Mouse (Mus musculus) midbrain, embryonic 14.5 days (tissue): ENCODE measurements at regions not wholly inside any gene's neighbourhood (a gene's known extent, or its start where the extent isn't known, plus 50 kb on each side); places are given as distances from the start of the nearest gene placed in this dataset.

ENCODE experiments used
- ATAC-seq: fragments of 200-750 bp; cut with Nextera tagmentation; 2 replicates; pipeline ENCODE4 v1.8.0; 2017; ENCODE audit warnings: moderate number of reproducible peaks, moderate library complexity; ENCODE audit not compliant: low FRiP score, low TSS enrichment
- DNase-seq: peaks from one replicate; pipeline ENCODE4 v3.0.0-alpha.2; 2015
- H3K27ac ChIP-seq: fragments of 300-500 bp; sonication (generic); replicated peaks from 2 replicates; pipeline ENCODE4 v1.5.1; 2014; ENCODE audit warnings: mild to moderate bottlenecking, low read depth, low read length, moderate library complexity
- H3K27me3 ChIP-seq: fragments of 300-500 bp; sonication (generic); 2 replicates; pipeline ENCODE4 v1.6.1; 2014; ENCODE audit warnings: low read length, control low read depth, mixed read lengths; ENCODE audit not compliant: control insufficient read depth, insufficient read depth
- H3K36me3 ChIP-seq: fragments of 300-500 bp; sonication (generic); 2 replicates; pipeline ENCODE4 v1.6.1; 2014; ENCODE audit warnings: low read length, control low read depth; ENCODE audit not compliant: control insufficient read depth, insufficient read depth
- H3K4me1 ChIP-seq: fragments of 300-500 bp; sonication (generic); 2 replicates; pipeline ENCODE4 v1.6.1; 2014; ENCODE audit warnings: mild to moderate bottlenecking, antibody characterized with exemption, low read length, control low read depth; ENCODE audit not compliant: control insufficient read depth, insufficient read depth
- H3K4me2 ChIP-seq: fragments of 300-500 bp; sonication (generic); 2 replicates; pipeline ENCODE4 v1.6.1; 2014; ENCODE audit warnings: mild to moderate bottlenecking, low read length, moderate library complexity
- H3K4me3 ChIP-seq: fragments of 300-500 bp; sonication (generic); replicated peaks from 2 replicates; pipeline ENCODE4 v1.5.1; 2014; ENCODE audit warnings: low read depth, low read length
- H3K9ac ChIP-seq: fragments of 300-500 bp; sonication (generic); replicated peaks from 2 replicates; pipeline ENCODE4 v1.6.1; 2014; ENCODE audit warnings: mild to moderate bottlenecking, low read length, moderate library complexity
- H3K9me3 ChIP-seq: fragments of 300-500 bp; sonication (generic); 2 replicates; pipeline ENCODE4 v1.6.1; 2016; ENCODE audit warnings: low read length, control low read depth, mixed read lengths; ENCODE audit not compliant: control insufficient read depth
- WGBS: fragments of 180-500 bp; shearing (Covaris S2); extraction: QIAGEN DNeasy Blood & Tissue Kit; methylation state at CpG from one replicate; pipeline ENCODE4 v1.1.7; 2014; 5-methylcytosine and 5-hydroxymethylcytosine counted together

GRCm38 (mm10) chr16:71860205-71860604 lies 447.9 kb upstream of the Robo1 start:
- no peaks in the 10 kb centered on the region for H3K36me3 ChIP-seq
- ATAC-seq (no peak), DNase-seq (no peak)
- H3K9me3 ChIP-seq, result no peaks in the 10 kb centered on the region
- H3K27me3 ChIP-seq, result no peaks in the 10 kb centered on the region
- no peaks in the 10 kb centered on the region for H3K4me1 ChIP-seq
- H3K27ac ChIP-seq, result no peak overlapping the region
- WGBS, result 96% methylated on average over 2 of the region's 2 CpGs
- no peak overlapping the region for H3K4me3 ChIP-seq
- no peak overlapping the region for H3K4me2 ChIP-seq
- no peak overlapping the region for H3K9ac ChIP-seq

GRCm38 (mm10) chr16:71885701-71886100 lies 422.4 kb upstream of the Robo1 start:
- Histone ChIP-seq H3K4me2 (no peak overlapping the region), H3K36me3 (no peaks in the 10 kb centered on the region), H3K4me3 (no peak overlapping the region), H3K9me3 (no peaks in the 10 kb centered on the region), H3K27ac (no peak overlapping the region), H3K4me1 (no peaks in the 10 kb centered on the region), H3K9ac (no peak overlapping the region), H3K27me3 (no peaks in the 10 kb centered on the region)
- DNase-seq (no peak), ATAC-seq (no peak)
- WGBS, result 82% methylated on average over 4 of the region's 4 CpGs

- Histone ChIP-seq H3K27ac (no peak overlapping the region), H3K36me3 (no peaks in the 10 kb centered on the region), H3K27me3 (no peaks in the 10 kb centered on the region), H3K4me3 (no peak overlapping the region), H3K4me1 (no peaks in the 10 kb centered on the region), H3K9me3 (no peaks in the 10 kb centered on the region), H3K9ac (no peak overlapping the region), H3K4me2 (no peak overlapping the region)
- DNase-seq (no peak), ATAC-seq (no peak)
- 85% methylated on average over 2 of the region's 2 CpGs for WGBS
Observed at GRCm38 (mm10) chr16:71889679-71890078, 418.4 kb upstream of the Robo1 start.

- no peaks in the 10 kb centered on the region for H3K27me3 ChIP-seq
- H3K27ac ChIP-seq, result no peak overlapping the region
- WGBS, result 94% methylated on average over 13 of the region's 13 CpGs
- no peak overlapping the region for H3K9ac ChIP-seq
- H3K9me3 ChIP-seq, result no peaks in the 10 kb centered on the region
- H3K4me3 ChIP-seq, result no peak overlapping the region
- no peak overlapping the region for H3K4me2 ChIP-seq
- no peaks in the 10 kb centered on the region for H3K4me1 ChIP-seq
- DNase-seq (no peak), ATAC-seq (no peak)
- H3K36me3 ChIP-seq, result no peaks in the 10 kb centered on the region
Observed at GRCm38 (mm10) chr16:71923111-71923510, 385.0 kb upstream of the Robo1 start.

GRCm38 (mm10) chr16:71944165-71944564 lies 363.9 kb upstream of the Robo1 start:
- no peaks in the 10 kb centered on the region for H3K36me3 ChIP-seq
- no peaks in the 10 kb centered on the region for H3K9me3 ChIP-seq
- H3K27ac ChIP-seq, result no peak overlapping the region
- no peak overlapping the region for H3K4me3 ChIP-seq
- no peak overlapping the region for H3K4me2 ChIP-seq
- DNase-seq, result no peak
- 84% methylated on average over 2 of the region's 2 CpGs for WGBS
- no peaks in the 10 kb centered on the region for H3K4me1 ChIP-seq
- ATAC-seq, result no peak
- H3K9ac ChIP-seq, result no peak overlapping the region
- H3K27me3 ChIP-seq, result no peaks in the 10 kb centered on the region

- 93% methylated on average over 2 of the region's 2 CpGs for WGBS
- H3K27me3 ChIP-seq, result no peaks in the 10 kb centered on the region
- H3K4me1 ChIP-seq, result no peaks in the 10 kb centered on the region
- no peak for ATAC-seq
- H3K9ac ChIP-seq, result no peak overlapping the region
- H3K4me2 ChIP-seq, result no peak overlapping the region
- H3K36me3 ChIP-seq, result no peaks in the 10 kb centered on the region
- H3K9me3 ChIP-seq, result no peaks in the 10 kb centered on the region
- no peak overlapping the region for H3K4me3 ChIP-seq
- no peak overlapping the region for H3K27ac ChIP-seq
- no peak for DNase-seq
Observed at GRCm38 (mm10) chr16:71944846-71945245, 363.3 kb upstream of the Robo1 start.

GRCm38 (mm10) chr16:71952879-71953406 lies 355.2 kb upstream of the Robo1 start:
- no peaks in the 10 kb centered on the region for H3K9me3 ChIP-seq
- DNase-seq, result no peak
- no peak overlapping the region for H3K9ac ChIP-seq
- no peak overlapping the region for H3K4me2 ChIP-seq
- H3K4me1 ChIP-seq, result no peaks in the 10 kb centered on the region
- no peak for ATAC-seq
- no peak overlapping the region for H3K27ac ChIP-seq
- no peaks in the 10 kb centered on the region for H3K36me3 ChIP-seq
- H3K27me3 ChIP-seq, result no peaks in the 10 kb centered on the region
- WGBS, result 90% methylated on average over 2 of the region's 2 CpGs
- H3K4me3 ChIP-seq, result no peak overlapping the region

- ATAC-seq, result no peak
- Histone ChIP-seq H3K4me2 (no peak overlapping the region), H3K9me3 (no peaks in the 10 kb centered on the region), H3K27ac (no peak overlapping the region), H3K27me3 (no peaks in the 10 kb centered on the region), H3K4me3 (no peak overlapping the region), H3K9ac (no peak overlapping the region), H3K36me3 (no peaks in the 10 kb centered on the region), H3K4me1 (no peaks in the 10 kb centered on the region)
- DNase-seq, result no peak
Observed at GRCm38 (mm10) chr16:71963579-71963978, 344.5 kb upstream of the Robo1 start.

- Histone ChIP-seq H3K9ac (no peak overlapping the region), H3K4me3 (no peak overlapping the region), H3K27ac (no peak overlapping the region), H3K4me2 (no peak overlapping the region), H3K4me1 (no peaks in the 10 kb centered on the region), H3K36me3 (no peaks in the 10 kb centered on the region), H3K27me3 (no peaks in the 10 kb centered on the region), H3K9me3 (no peaks in the 10 kb centered on the region)
- no peak for ATAC-seq
- 90% methylated on average over 2 of the region's 2 CpGs for WGBS
- DNase-seq, result no peak
Observed at GRCm38 (mm10) chr16:71973811-71974210, 334.3 kb upstream of the Robo1 start.
